Mouse (Mus musculus) lung, adult 2 months (tissue): ENCODE measurements around the gene Cma2.

Experiments used
- CTCF ChIP-seq: fragments of 200-500 bp; IDR thresholded peaks from 2 replicates; pipeline ENCODE4 v1.5.1; 2011; ENCODE audit warnings: mild to moderate bottlenecking, low read length, control low read depth; ENCODE audit not compliant: insufficient read depth
- POLR2A ChIP-seq: fragments of 200-500 bp; IDR thresholded peaks from 2 replicates; pipeline ENCODE4 v1.6.1; 2011; ENCODE audit warnings: low read depth, mild to moderate bottlenecking, control low read depth, low read length, borderline replicate concordance; ENCODE audit errors: extremely low read depth

GRCm38 (mm10) chr14:55944575-55944974 lies 6.2 kb upstream of the Cma2 start, which contains the start of gene Cma1:
- TF ChIP-seq CTCF, result no peak
- TF ChIP-seq POLR2A, result no peak
